Mouse (Mus musculus) layer of hippocampus, postnatal 25 days (tissue): ENCODE results near the gene Zfp386. TPM values are rescaled to one million over a fixed set of nuclear protein-coding genes. Genes with fewer than 3 reads are reported as not detected.

Experiments
- DNase-seq, 2 experiments: peaks; one replicate each; pipeline ENCODE4 v3.0.0; 2022; ENCODE audit warnings: mixed read lengths in 2 of 2, low spot score in 1 of 2; ENCODE audit errors: extremely low spot score in 1 of 2
- total RNA-seq, 2 experiments: library from RNA; stranded (reverse); gene quantifications; 2 replicates each; pipeline ENCODE4 v1.2.3; 2021

Gene Zfp386
- total RNA-seq, 2 experiments from 2014 or later = 31.3 to 33.4 TPM

GRCm38 (mm10) chr12:116086951-116087600 lies 39.6 kb downstream of the Zfp386 start:
- no peak for DNase-seq

DNA sequence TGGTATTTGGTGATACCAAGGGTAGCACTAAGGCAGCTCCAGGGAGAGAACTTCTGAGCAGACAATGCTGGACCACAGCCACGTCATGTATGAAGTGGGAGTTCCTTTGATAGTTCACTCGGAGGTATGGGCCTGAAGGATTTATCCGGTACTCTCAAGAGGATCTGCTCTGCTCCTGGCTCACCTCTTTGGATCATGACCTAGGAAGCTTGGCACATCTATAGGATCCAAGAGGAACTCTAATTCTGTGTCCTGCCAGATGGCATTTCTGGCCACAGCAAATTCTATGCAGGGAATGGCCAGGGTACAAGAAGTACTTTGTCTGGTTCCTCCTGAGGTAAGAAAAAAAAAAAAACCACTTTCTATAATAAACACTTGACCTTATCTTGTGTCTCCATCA lies 42.3 kb downstream of the Zfp386 start:
- DNase-seq = no peak

DNA sequence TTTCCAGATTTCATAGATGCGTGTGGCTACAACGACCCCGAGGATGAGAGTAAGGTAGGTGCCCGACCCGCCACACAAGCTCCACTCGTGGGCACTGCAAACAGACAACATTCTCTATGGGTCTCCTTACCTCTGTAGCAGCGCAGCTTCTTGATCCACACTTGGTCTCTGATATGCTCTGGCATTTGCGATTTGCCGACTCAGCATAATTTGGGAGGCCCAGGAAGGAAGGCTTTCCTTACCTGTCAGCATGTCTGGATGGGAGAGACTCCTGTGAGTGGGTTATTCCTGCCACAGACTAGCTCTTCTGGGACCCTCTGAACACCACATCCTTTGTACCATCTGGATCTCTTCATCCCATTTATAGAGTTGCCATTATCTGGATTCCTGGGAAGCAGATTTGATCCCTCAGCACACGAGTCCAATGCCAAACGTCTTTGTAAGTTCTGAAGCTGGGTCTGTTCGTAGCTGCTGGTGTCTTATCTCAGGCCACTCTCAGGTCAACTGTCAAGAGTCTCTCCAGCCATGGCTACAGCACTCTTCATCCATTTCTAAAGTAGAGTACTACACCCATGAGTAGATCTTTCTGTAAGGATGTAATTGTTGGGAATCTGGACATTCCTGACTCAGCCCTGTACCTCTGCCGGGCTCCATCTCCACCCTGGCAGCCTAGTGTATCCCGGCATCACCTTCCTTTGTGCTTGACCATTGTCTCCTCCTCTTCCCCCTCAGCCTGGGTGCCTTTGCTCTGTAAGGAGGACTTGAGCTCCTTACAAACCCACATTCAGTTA lies 47.4 kb downstream of the Zfp386 start:
- no peak for DNase-seq

GRCm38 (mm10) chr12:116096361-116096904 lies 48.9 kb downstream of the Zfp386 start:
- DNase-seq = no peak

DNA sequence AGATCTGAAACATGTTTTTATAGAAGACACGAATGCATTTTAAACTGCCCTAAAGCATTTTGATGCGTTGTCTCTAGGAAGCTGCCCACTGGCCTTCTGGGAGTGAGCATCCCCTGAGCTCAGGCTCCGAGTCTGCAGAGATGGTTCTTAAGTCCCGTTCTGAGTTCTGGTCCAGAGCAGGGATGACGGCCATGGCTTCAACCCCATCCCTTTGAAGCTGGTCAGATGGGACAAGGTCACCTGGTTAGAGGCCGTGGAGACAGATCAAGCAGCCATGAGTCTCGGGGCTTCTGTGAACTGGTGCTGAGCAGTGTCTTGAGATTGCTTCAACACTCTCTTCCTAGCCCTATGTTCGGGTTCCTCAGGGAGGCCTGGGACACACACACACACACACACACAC lies 49.6 kb downstream of the Zfp386 start:
- DNase-seq = no peak

GRCm38 (mm10) chr12:116101945-116102344 lies 54.4 kb downstream of the Zfp386 start:
- DNase-seq = no peak

- DNase-seq = no peak
Observed at GRCm38 (mm10) chr12:116109451-116110353, 62.2 kb downstream of the Zfp386 start.

DNA sequence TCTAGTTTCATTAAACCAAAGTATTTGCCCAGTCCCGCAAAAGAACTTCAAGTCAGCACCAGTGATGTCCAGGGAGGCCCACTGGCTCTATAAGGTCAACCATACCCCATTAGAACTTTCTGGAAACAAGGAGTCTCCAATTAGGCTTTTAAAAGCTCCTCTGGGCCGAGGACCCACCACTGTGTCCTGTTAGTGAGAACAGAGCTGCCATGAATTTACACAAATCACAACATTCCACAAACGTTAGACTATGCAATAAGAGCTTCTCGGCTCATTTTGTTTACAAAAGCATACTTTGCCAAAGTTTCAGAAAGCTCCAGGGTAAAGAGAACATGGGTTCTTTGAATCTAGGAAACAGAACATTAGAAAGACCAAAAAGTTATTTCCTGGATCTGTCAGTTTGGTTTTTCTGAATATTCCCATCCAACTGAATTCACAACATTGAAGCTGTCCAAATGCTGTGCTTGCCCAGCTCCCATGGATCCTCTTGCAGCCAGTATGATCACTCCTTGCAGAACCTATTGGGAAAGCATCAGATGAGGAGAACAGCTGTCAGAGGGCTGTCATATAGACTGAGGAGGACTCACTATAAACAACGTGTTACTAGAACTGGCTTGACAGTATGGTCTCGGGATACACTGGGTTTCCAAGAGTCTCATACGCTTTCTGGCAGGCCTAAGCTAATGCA lies 63.6 kb downstream of the Zfp386 start:
- no peak for DNase-seq

Other genes with a start within 250 kb of the Zfp386 start
- under 1 TPM; 0.59 to 0.80 TPM for gene Vipr2, start 30.0 kb downstream of the Zfp386 start, total RNA-seq
- 10 to 100 TPM; 14.7 to 16.9 TPM for gene Wdr60, start 215.3 kb downstream of the Zfp386 start, total RNA-seq
- gene Gm11027, start 227.7 kb downstream of the Zfp386 start, total RNA-seq = not detected
- 10 to 100 TPM; 58.1 to 71.6 TPM for gene Esyt2, start 233.5 kb downstream of the Zfp386 start, total RNA-seq